Mouse (Mus musculus) left cerebral cortex, postnatal 10 days (tissue): Measurements from ENCODE around the gene Nfs1. TPM values are rescaled to one million over a fixed set of nuclear protein-coding genes. Genes with fewer than 3 reads are reported as not detected.
A peak's percentile ranks its signal among the peaks of the same experiment; 100 is the strongest.

ENCODE experiments used
- DNase-seq, 2 experiments: peaks; one replicate each; pipeline ENCODE4 v3.0.0; 2021 to 2022; ENCODE audit warnings: low spot score in 2 of 2, mixed read lengths in 1 of 2; ENCODE audit errors: extremely low spot score in 1 of 2
- intact Hi-C: fragments of 180-260 bp; cut with DNase I; formaldehyde crosslinking; loops from one replicate; pipeline ENCODE4 v1.15.1; 2025
- total RNA-seq, 2 experiments: library from RNA; stranded (reverse); gene quantifications; 2 replicates each; pipeline ENCODE4 v1.2.3; 2021

The Nfs1 gene
- total RNA-seq, 2 experiments from 2014 or later, result 30.7 to 31.5 TPM

GRCm38 (mm10) chr2:156079674-156080073 lies 64.3 kb downstream of the Nfs1 start:
- intact Hi-C loops, result no loop called here
- DNase-seq, result peak in 1 of 2 experiments; percentile 18

GRCm38 (mm10) chr2:156079183-156079560 lies 64.8 kb downstream of the Nfs1 start:
- peak in 1 of 2 experiments; percentile 15 for DNase-seq
- intact Hi-C loops, result no loop called here

GRCm38 (mm10) chr2:156078421-156079182 lies 65.4 kb downstream of the Nfs1 start:
- DNase-seq, result no peak
- intact Hi-C loops, result no loop called here

GRCm38 (mm10) chr2:156077461-156077860 lies 66.5 kb downstream of the Nfs1 start:
- DNase-seq, result peak in 1 of 2 experiments; percentile 13
- intact Hi-C loops, result no loop called here

GRCm38 (mm10) chr2:156073725-156074124 lies 70.3 kb downstream of the Nfs1 start:
- DNase-seq, result peak in 1 of 2 experiments; percentile 22
- intact Hi-C loops, result no loop called here

Other genes starting within 250 kb of the Nfs1 start
- 10 to 100 TPM; 51.8 to 52.9 TPM for gene Uqcc1, start 213.9 kb downstream of the Nfs1 start, total RNA-seq
- not detected for gene Gm15557, start 203.5 kb downstream of the Nfs1 start, total RNA-seq
- gene Gdf5, start 198.8 kb downstream of the Nfs1 start, total RNA-seq, result 1 to 10 TPM in 1 of 2 experiments, under 1 TPM in 1; 0.77 to 1.0 TPM
- gene Cep250, start 187.7 kb downstream of the Nfs1 start, total RNA-seq, result 10 to 100 TPM; 16.2 to 17.5 TPM
- 1 to 10 TPM in 1 of 2 experiments, under 1 TPM in 1; 0.34 to 1.0 TPM for gene 6430550D23Rik, start 136.2 kb downstream of the Nfs1 start, total RNA-seq
- gene Ergic3, start 136.1 kb downstream of the Nfs1 start, total RNA-seq, result 100 to 1,000 TPM; 217 to 229 TPM
- gene Fer1l4, start 91.2 kb downstream of the Nfs1 start, total RNA-seq, result under 1 TPM in 1 of 2 experiments, not detected in 1; 0.14 TPM
- 1 to 10 TPM; 6.9 TPM for gene Spag4, start 79.0 kb downstream of the Nfs1 start, total RNA-seq
- gene Cpne1, start 32.2 kb downstream of the Nfs1 start, total RNA-seq, result 10 to 100 TPM; 21.0 to 24.1 TPM
- 10 to 100 TPM; 32.3 to 33.6 TPM for gene Rbm12, start 32.2 kb downstream of the Nfs1 start, total RNA-seq
- 10 to 100 TPM; 23.4 to 28.0 TPM for gene Gm28036, start 17.1 kb downstream of the Nfs1 start, total RNA-seq
- 100 to 1,000 TPM; 216 to 223 TPM for gene Romo1, start 147 bp downstream of the Nfs1 start, total RNA-seq
- 100 to 1,000 TPM; 273 to 301 TPM for gene Rbm39, start 36.1 kb upstream of the Nfs1 start, total RNA-seq
- 10 to 100 TPM; 66.0 to 66.6 TPM for gene Phf20, start 52.3 kb upstream of the Nfs1 start, total RNA-seq
- gene Cnbd2, start 168.1 kb upstream of the Nfs1 start, total RNA-seq, result 1 to 10 TPM; 4.7 to 6.7 TPM
- 100 to 1,000 TPM; 105 to 117 TPM for gene Scand1, start 168.5 kb upstream of the Nfs1 start, total RNA-seq